Mouse (Mus musculus) ES-Bruce4 (cell line): ENCODE data around the gene Pakap. TPM values are rescaled to one million over a fixed set of nuclear protein-coding genes. Genes with fewer than 3 reads are reported as not detected.

Experiments
- H3K27ac ChIP-seq: 2 replicates; pipeline ENCODE4 v1.5.1; 2012; ENCODE audit warnings: low read length, inconsistent platforms; ENCODE audit not compliant: insufficient read depth
- H3K27me3 ChIP-seq: 2 replicates; pipeline ENCODE4 v1.6.1; 2012; ENCODE audit warnings: mild to moderate bottlenecking, low read length, inconsistent platforms; ENCODE audit not compliant: control insufficient read depth, poor library complexity, insufficient read depth, severe bottlenecking
- H3K36me3 ChIP-seq: 2 replicates; pipeline ENCODE4 v1.6.1; 2012; ENCODE audit warnings: inconsistent platforms, mild to moderate bottlenecking, low read length, moderate library complexity; ENCODE audit not compliant: control insufficient read depth, poor library complexity, insufficient read depth, severe bottlenecking
- H3K4me1 ChIP-seq: one replicate; pipeline ENCODE4 v1.8.1; 2011; ENCODE audit warnings: low read length; ENCODE audit not compliant: control insufficient read depth, insufficient read depth
- H3K4me3 ChIP-seq: 2 replicates; pipeline ENCODE4 v1.5.1; 2011; ENCODE audit warnings: low read depth, mild to moderate bottlenecking, low read length
- H3K9ac ChIP-seq: 2 replicates; pipeline ENCODE4 v1.6.1; 2012; ENCODE audit warnings: low read depth, mild to moderate bottlenecking, inconsistent platforms; ENCODE audit not compliant: poor library complexity, severe bottlenecking
- H3K9me3 ChIP-seq: replicated peaks from 2 replicates; pipeline ENCODE4 v1.6.1; 2012; ENCODE audit warnings: mild to moderate bottlenecking, low read length, inconsistent platforms; ENCODE audit not compliant: control insufficient read depth, poor library complexity, insufficient read depth, severe bottlenecking
- CTCF ChIP-seq: IDR thresholded peaks from one replicate; pipeline ENCODE4 v1.8.1; 2011; ENCODE audit warnings: low read depth, low read length
- EP300 ChIP-seq: IDR thresholded peaks from 2 replicates; pipeline ENCODE4 v1.6.1; 2011; ENCODE audit warnings: low read depth, low read length; ENCODE audit not compliant: insufficient read depth
- POLR2A ChIP-seq: IDR thresholded peaks from one replicate; pipeline ENCODE4 v1.8.1; 2011; ENCODE audit warnings: low read length; ENCODE audit not compliant: insufficient read depth
- polyA plus RNA-seq: library from polyadenylated mRNA; stranded (reverse); fragments of >200 nt; gene quantifications from 2 replicates; pipeline ENCODE4 v1.2.4, GENCODE M21; 2011; ENCODE audit warnings: low read depth; ENCODE audit not compliant: missing spikeins, insufficient read depth, insufficient read length

Pakap gene
- polyA plus RNA-seq, 1 experiment = 2.4 TPM

GRCm38 (mm10) chr4:57534232-57534631 is 33.7 kb upstream of the Pakap start:
- no peak overlapping the region for H3K27ac ChIP-seq
- H3K27me3 ChIP-seq = no peaks in the 10 kb centered on the region
- H3K9ac ChIP-seq = no peak overlapping the region
- H3K9me3 ChIP-seq = no peaks in the 10 kb centered on the region
- no peaks in the 10 kb centered on the region for H3K36me3 ChIP-seq
- H3K4me3 ChIP-seq = no peak overlapping the region
- no peak for TF ChIP-seq EP300
- TF ChIP-seq CTCF = no peak
- no peak for TF ChIP-seq POLR2A
- no peaks in the 10 kb centered on the region for H3K4me1 ChIP-seq

GRCm38 (mm10) chr4:57535087-57535486 is 32.9 kb upstream of the Pakap start:
- H3K36me3 ChIP-seq = no peaks in the 10 kb centered on the region
- H3K27ac ChIP-seq = no peak overlapping the region
- H3K27me3 ChIP-seq = no peaks in the 10 kb centered on the region
- TF ChIP-seq CTCF = no peak
- no peak for TF ChIP-seq EP300
- H3K4me1 ChIP-seq = no peaks in the 10 kb centered on the region
- no peak overlapping the region for H3K4me3 ChIP-seq
- no peaks in the 10 kb centered on the region for H3K9me3 ChIP-seq
- H3K9ac ChIP-seq = no peak overlapping the region

GRCm38 (mm10) chr4:57538029-57538688 is 29.8 kb upstream of the Pakap start:
- no peak for TF ChIP-seq CTCF
- 0 out of 2 replicates have a peak, but pooled peaks have one; percentile 28 for TF ChIP-seq EP300
- no peak for TF ChIP-seq POLR2A
- Histone ChIP-seq H3K27ac (no peak overlapping the region), H3K9me3 (no peaks in the 10 kb centered on the region), H3K36me3 (no peaks in the 10 kb centered on the region), H3K27me3 (no peaks in the 10 kb centered on the region), H3K9ac (no peak overlapping the region), H3K4me3 (no peak overlapping the region), H3K4me1 (no peaks in the 10 kb centered on the region)

GRCm38 (mm10) chr4:57543692-57544256 is 24.2 kb upstream of the Pakap start:
- no peak overlapping the region for H3K4me3 ChIP-seq
- no peaks in the 10 kb centered on the region for H3K4me1 ChIP-seq
- H3K27ac ChIP-seq = no peak overlapping the region
- H3K27me3 ChIP-seq = no peaks in the 10 kb centered on the region
- TF ChIP-seq POLR2A (no peak), EP300 (0 out of 2 replicates have a peak, but pooled peaks have one; percentile 28)
- H3K9ac ChIP-seq = no peak overlapping the region
- no peaks in the 10 kb centered on the region for H3K9me3 ChIP-seq
- H3K36me3 ChIP-seq = no peaks in the 10 kb centered on the region

GRCm38 (mm10) chr4:57547785-57548184 is 20.2 kb upstream of the Pakap start:
- Histone ChIP-seq H3K36me3 (no peaks in the 10 kb centered on the region), H3K27me3 (no peaks in the 10 kb centered on the region), H3K4me3 (no peak overlapping the region), H3K4me1 (no peaks in the 10 kb centered on the region), H3K9ac (no peak overlapping the region), H3K27ac (no peak overlapping the region), H3K9me3 (no peaks in the 10 kb centered on the region)
- TF ChIP-seq EP300 (no peak), POLR2A (no peak)

- Histone ChIP-seq H3K36me3 (no peaks in the 10 kb centered on the region), H3K9me3 (no peaks in the 10 kb centered on the region), H3K27ac (no peak overlapping the region), H3K9ac (no peak overlapping the region), H3K4me3 (no peak overlapping the region), H3K27me3 (no peaks in the 10 kb centered on the region), H3K4me1 (no peaks in the 10 kb centered on the region)
- TF ChIP-seq CTCF (no peak), POLR2A (no peak), EP300 (no peak)
These were observed 17.8 kb upstream of the Pakap start for GRCm38 (mm10) chr4:57550216-57550615.
